Mouse (Mus musculus) liver, embryonic 11.5 days (tissue): ENCODE measurements around the gene Slc44a2. TPM values are rescaled to one million over a fixed set of nuclear protein-coding genes. Genes with fewer than 3 reads are reported as not detected.

Source experiments
- ATAC-seq: fragments of 200-750 bp; cut with Nextera tagmentation; replicated peaks from 2 replicates; pipeline ENCODE4 v1.8.0; 2017; ENCODE audit warnings: moderate number of reproducible peaks, mild to moderate bottlenecking, moderate TSS enrichment, moderate library complexity; ENCODE audit not compliant: low FRiP score
- DNase-seq: peaks from one replicate; pipeline ENCODE4 v3.0.0-alpha.2; 2017; ENCODE audit warnings: low spot score
- H3K27ac ChIP-seq: fragments of 300-500 bp; sonication (generic); 2 replicates; pipeline ENCODE4 v1.5.1; 2014; ENCODE audit warnings: mild to moderate bottlenecking, low read depth, low read length, control low read depth
- H3K27me3 ChIP-seq: fragments of 300-500 bp; sonication (generic); replicated peaks from 2 replicates; pipeline ENCODE4 v1.6.1; 2014; ENCODE audit warnings: low read length, mixed read lengths; ENCODE audit not compliant: control insufficient read depth, insufficient read depth
- H3K36me3 ChIP-seq: fragments of 300-500 bp; sonication (generic); 2 replicates; pipeline ENCODE4 v1.6.1; 2014; ENCODE audit warnings: mild to moderate bottlenecking, low read length, moderate library complexity, mixed read lengths; ENCODE audit not compliant: control insufficient read depth, insufficient read depth
- H3K4me1 ChIP-seq: fragments of 300-500 bp; sonication (generic); replicated peaks from 2 replicates; pipeline ENCODE4 v1.6.1; 2014; ENCODE audit warnings: low read length, mixed read lengths; ENCODE audit not compliant: control insufficient read depth, insufficient read depth
- H3K4me2 ChIP-seq: fragments of 300-500 bp; sonication (generic); 2 replicates; pipeline ENCODE4 v1.6.1; 2014; ENCODE audit warnings: mild to moderate bottlenecking, control low read depth, moderate library complexity
- H3K4me3 ChIP-seq: fragments of 300-500 bp; sonication (generic); 2 replicates; pipeline ENCODE4 v1.5.1; 2014; ENCODE audit warnings: low read depth, low read length, control low read depth
- H3K9ac ChIP-seq: fragments of 300-500 bp; sonication (generic); 2 replicates; pipeline ENCODE4 v1.6.1; 2014; ENCODE audit warnings: low read depth, low read length, control low read depth
- H3K9me3 ChIP-seq: fragments of 300-500 bp; sonication (generic); 2 replicates; pipeline ENCODE4 v1.6.1; 2016; ENCODE audit warnings: low read length, inconsistent platforms, mixed read lengths; ENCODE audit not compliant: control insufficient read depth
- WGBS: fragments of 180-500 bp; shearing (Covaris S2); extraction: QIAGEN DNeasy Blood & Tissue Kit; methylation state at CpG from one replicate; pipeline ENCODE4 v1.1.7; 2014; 5-methylcytosine and 5-hydroxymethylcytosine counted together
- polyA plus RNA-seq: library from polyadenylated mRNA; unstranded; fragments of >200 nt; fragmentation: Nextera tagmentation; extraction: Ambion mirVana; gene quantifications from 2 replicates; pipeline ENCODE4 v1.2.1, GENCODE M21; 2014

The Slc44a2 gene
- polyA plus RNA-seq, 1 experiment from 2014 or later = 57.2 TPM

DNA sequence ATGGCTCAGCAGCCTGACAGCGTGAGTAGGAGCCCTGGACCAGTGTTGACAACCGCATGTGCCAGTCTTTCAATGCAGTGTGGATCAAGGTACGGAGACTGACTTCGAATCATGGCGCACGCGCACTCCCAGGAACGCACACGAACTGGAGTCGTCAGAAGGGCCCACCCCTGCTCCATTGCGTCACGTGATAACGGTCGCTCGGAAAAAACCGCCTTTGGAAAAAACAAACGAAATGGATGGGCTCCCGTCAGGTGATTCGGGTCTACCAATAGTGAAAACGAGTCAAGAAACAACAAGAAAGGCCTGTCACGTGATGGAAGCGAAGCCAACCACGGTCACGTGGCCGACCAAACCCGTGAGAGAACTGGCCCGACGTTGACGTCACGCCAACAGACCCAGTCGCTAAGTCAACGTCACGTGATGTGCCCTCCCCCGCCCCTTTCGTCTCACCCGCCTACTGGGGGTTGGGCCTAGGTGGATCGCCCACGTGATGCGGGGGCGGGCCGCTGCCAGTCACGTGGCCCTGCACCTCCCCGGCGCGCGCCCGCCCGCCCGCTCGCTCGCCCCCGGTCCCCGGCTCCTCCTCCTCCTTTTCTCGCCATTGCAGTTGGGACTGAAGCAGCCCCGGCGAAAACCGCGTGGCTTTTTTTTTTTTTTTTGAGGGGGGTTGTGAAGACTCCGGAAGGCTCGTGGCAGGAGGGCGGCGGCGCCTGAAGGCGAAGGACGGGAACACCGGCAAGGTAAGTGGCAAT is 47.0 kb downstream of the Slc44a2 start, which contains the start of gene Ilf3:
Gene Ilf3, plus strand, starts transcription at position 515 of the 755 bp plus-strand sequence.
- DNase-seq (peak; percentile 99), ATAC-seq (peak; percentile 88)
- Histone ChIP-seq H3K9ac (peak within 1 kb of the TSS; percentile 78), H3K4me3 (peak within 1 kb of the TSS; percentile 76), H3K27ac (peak within 1 kb of the TSS; percentile 88), H3K4me1 (peaks cover 17% of the 10 kb centered on the region), H3K4me2 (peak within 1 kb of the TSS; percentile 84), H3K36me3 (no peaks in the 10 kb centered on the region; the same call in 1 of the 2 replicates), H3K27me3 (no peaks in the 10 kb centered on the region), H3K9me3 (no peaks in the 10 kb centered on the region)
- under 1% methylated on average over 66 of the region's 66 CpGs for WGBS

GRCm38 (mm10) chr9:21368131-21368584 is 47.7 kb downstream of the Slc44a2 start:
- Histone ChIP-seq H3K4me1 (peaks cover 17% of the 10 kb centered on the region), H3K9me3 (no peaks in the 10 kb centered on the region), H3K4me2 (peak overlapping the region; percentile 84), H3K4me3 (peak overlapping the region; percentile 76), H3K27ac (peak overlapping the region; percentile 76), H3K27me3 (no peaks in the 10 kb centered on the region), H3K9ac (peak overlapping the region; percentile 78), H3K36me3 (no peaks in the 10 kb centered on the region; the same call in 1 of the 2 replicates)
- DNase-seq = peak; percentile 84
- 1% methylated on average over 38 of the region's 38 CpGs for WGBS
- peak; percentile 56 for ATAC-seq

DNA sequence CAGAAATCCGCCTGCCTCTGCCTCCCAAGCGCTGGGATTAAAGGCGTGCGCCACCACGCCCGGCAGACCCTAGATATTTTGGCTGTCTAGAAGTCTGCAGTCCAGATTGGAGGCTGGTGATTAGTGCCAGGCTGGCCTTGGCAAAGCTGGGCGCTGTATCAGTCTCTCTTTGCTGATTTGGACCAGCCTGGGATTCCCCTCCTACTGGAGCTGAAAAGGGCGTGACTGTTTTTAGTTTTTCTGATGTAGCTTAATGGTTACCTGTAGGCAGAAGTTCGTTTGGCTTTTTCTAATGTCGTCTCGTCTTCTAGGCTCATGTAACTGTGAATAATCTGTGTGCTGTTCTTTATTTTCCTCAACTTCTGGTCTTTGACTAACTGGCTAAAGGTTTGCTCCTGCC is 48.6 kb downstream of the Slc44a2 start:
- WGBS = 49% methylated on average over 11 of the region's 11 CpGs
- no peaks in the 10 kb centered on the region; the same call in 1 of the 2 replicates for H3K36me3 ChIP-seq
- H3K9ac ChIP-seq = peak overlapping the region; percentile 78; the same call in 1 of the 2 replicates
- H3K27ac ChIP-seq = no peak overlapping the region
- peaks cover 17% of the 10 kb centered on the region for H3K4me1 ChIP-seq
- ATAC-seq (no peak), DNase-seq (no peak)
- H3K9me3 ChIP-seq = no peaks in the 10 kb centered on the region
- peak overlapping the region; percentile 84 for H3K4me2 ChIP-seq
- peak overlapping the region; percentile 76 for H3K4me3 ChIP-seq
- no peaks in the 10 kb centered on the region for H3K27me3 ChIP-seq

DNA sequence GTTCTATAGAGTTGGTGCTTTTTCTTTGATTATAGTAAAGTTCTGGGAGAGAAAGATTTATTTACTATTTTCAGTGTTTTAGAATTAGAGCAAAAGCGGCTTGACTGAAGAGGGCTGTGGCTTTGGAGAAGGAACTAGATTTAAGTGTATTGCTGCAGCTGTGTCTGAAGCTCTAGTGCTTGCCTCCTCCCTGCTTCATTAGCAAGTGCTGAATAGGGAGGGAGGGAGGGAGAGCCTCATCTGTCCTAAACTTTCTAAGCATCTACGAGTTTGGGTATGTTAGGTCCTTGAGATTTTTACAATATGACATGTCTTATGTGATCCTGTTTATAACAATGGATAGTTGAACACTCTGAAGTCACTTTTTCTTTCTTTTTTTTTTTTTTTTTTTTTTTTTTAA is 50.4 kb downstream of the Slc44a2 start:
- no peak for ATAC-seq
- Histone ChIP-seq H3K4me1 (peaks cover 17% of the 10 kb centered on the region), H3K9ac (no peak overlapping the region), H3K9me3 (no peaks in the 10 kb centered on the region), H3K27ac (no peak overlapping the region), H3K4me3 (no peak overlapping the region), H3K36me3 (peaks cover 4% of the 10 kb centered on the region; the same call in 1 of the 2 replicates), H3K27me3 (no peaks in the 10 kb centered on the region), H3K4me2 (no peak overlapping the region; the same call in 1 of the 2 replicates)
- no peak for DNase-seq
- 66% methylated on average over 2 of the region's 2 CpGs for WGBS

- no peak overlapping the region for H3K9ac ChIP-seq
- H3K36me3 ChIP-seq = peaks cover 4% of the 10 kb centered on the region; the same call in 1 of the 2 replicates
- DNase-seq = no peak
- H3K4me3 ChIP-seq = no peak overlapping the region
- no peak for ATAC-seq
- no peaks in the 10 kb centered on the region for H3K27me3 ChIP-seq
- 47% methylated on average over 1 of the region's 1 CpGs for WGBS
- no peak overlapping the region for H3K27ac ChIP-seq
- no peak overlapping the region for H3K4me2 ChIP-seq
- no peaks in the 10 kb centered on the region for H3K9me3 ChIP-seq
- H3K4me1 ChIP-seq = peaks cover 19% of the 10 kb centered on the region
Observed at GRCm38 (mm10) chr9:21372508-21372907, 52.0 kb downstream of the Slc44a2 start.

- Histone ChIP-seq H3K27ac (no peak overlapping the region), H3K27me3 (no peaks in the 10 kb centered on the region), H3K36me3 (peaks cover 20% of the 10 kb centered on the region), H3K4me1 (peaks cover 32% of the 10 kb centered on the region), H3K9ac (no peak overlapping the region), H3K4me2 (no peak overlapping the region), H3K4me3 (no peak overlapping the region), H3K9me3 (no peaks in the 10 kb centered on the region)
- WGBS = 64% methylated on average over 3 of the region's 3 CpGs
- no peak for DNase-seq
- peak; percentile 61 for ATAC-seq
Observed at GRCm38 (mm10) chr9:21379195-21379594, 58.7 kb downstream of the Slc44a2 start.

- no peak overlapping the region for H3K4me2 ChIP-seq
- no peak overlapping the region for H3K9ac ChIP-seq
- H3K36me3 ChIP-seq = peaks cover 16% of the 10 kb centered on the region
- no peaks in the 10 kb centered on the region for H3K9me3 ChIP-seq
- H3K4me3 ChIP-seq = no peak overlapping the region
- no peak for ATAC-seq
- H3K27ac ChIP-seq = no peak overlapping the region
- DNase-seq = no peak
- no peaks in the 10 kb centered on the region for H3K27me3 ChIP-seq
- H3K4me1 ChIP-seq = peaks cover 34% of the 10 kb centered on the region
Observed at GRCm38 (mm10) chr9:21380868-21381267, 60.4 kb downstream of the Slc44a2 start.

- Histone ChIP-seq H3K9me3 (no peaks in the 10 kb centered on the region), H3K27me3 (no peaks in the 10 kb centered on the region), H3K27ac (peak overlapping the region; percentile 36; the same call in 1 of the 2 replicates), H3K36me3 (peaks cover 15% of the 10 kb centered on the region), H3K9ac (no peak overlapping the region), H3K4me3 (no peak overlapping the region), H3K4me1 (peaks cover 17% of the 10 kb centered on the region), H3K4me2 (no peak overlapping the region)
- DNase-seq (no peak), ATAC-seq (peak; percentile 35; the same call in 1 of the 2 replicates)
Observed at GRCm38 (mm10) chr9:21383966-21384365, 63.5 kb downstream of the Slc44a2 start.
